Mouse (Mus musculus): ENCODE measurements at regions not wholly inside any gene's neighbourhood (a gene's known extent, or its start where the extent isn't known, plus 50 kb on each side); places are given as distances from the start of the nearest gene placed in this dataset.

- DNase-seq (ENCODE audit: low read depth), result no peak
Observed at GRCm38 (mm10) chr4:127756238-127756637, 214.5 kb downstream of the CK137956 start.

GRCm38 (mm10) chr4:127750781-127751180 lies 220.0 kb downstream of the CK137956 start:
- DNase-seq (ENCODE audit: low read depth), result no peak

GRCm38 (mm10) chr4:127747876-127748275 lies 222.9 kb downstream of the CK137956 start:
- no peak for DNase-seq (ENCODE audit: low read depth)

GRCm38 (mm10) chr4:127736781-127737180 lies 234.0 kb downstream of the CK137956 start:
- no peak for DNase-seq (ENCODE audit: low read depth)

- no peak for DNase-seq (ENCODE audit: low read depth)
Observed at GRCm38 (mm10) chr4:127736151-127736550, 234.6 kb downstream of the CK137956 start.

GRCm38 (mm10) chr4:127734641-127735040 lies 236.1 kb downstream of the CK137956 start:
- no peak for DNase-seq (ENCODE audit: low read depth)

- no peak for DNase-seq (ENCODE audit: low read depth)
Observed at GRCm38 (mm10) chr4:127718661-127719060, 252.1 kb downstream of the CK137956 start.

- no peak for DNase-seq (ENCODE audit: low read depth)
Observed at GRCm38 (mm10) chr4:127712274-127712673, 258.5 kb downstream of the CK137956 start.

GRCm38 (mm10) chr4:127710816-127711215 lies 259.9 kb downstream of the CK137956 start:
- no peak for DNase-seq (ENCODE audit: low read depth)

GRCm38 (mm10) chr4:127709746-127710145 lies 261.0 kb downstream of the CK137956 start:
- no peak for DNase-seq (ENCODE audit: low read depth)

GRCm38 (mm10) chr4:127708186-127708585 lies 262.6 kb downstream of the CK137956 start:
- no peak for DNase-seq (ENCODE audit: low read depth)

- DNase-seq (ENCODE audit: low read depth), result no peak
Observed at GRCm38 (mm10) chr4:127707126-127707525, 263.6 kb downstream of the CK137956 start.

- DNase-seq (ENCODE audit: low read depth), result no peak
Observed at GRCm38 (mm10) chr4:127701651-127702050, 269.1 kb downstream of the CK137956 start.

- DNase-seq (ENCODE audit: low read depth), result no peak
Observed at GRCm38 (mm10) chr4:127689986-127690385, 280.8 kb downstream of the CK137956 start.

GRCm38 (mm10) chr4:127685021-127685420 lies 285.7 kb downstream of the CK137956 start:
- no peak for DNase-seq (ENCODE audit: low read depth)

- no peak for DNase-seq (ENCODE audit: low read depth)
Observed at GRCm38 (mm10) chr4:127679391-127679790, 291.4 kb downstream of the CK137956 start.

- DNase-seq (ENCODE audit: low read depth), result no peak
Observed at GRCm38 (mm10) chr4:127678437-127678836, 292.3 kb downstream of the CK137956 start.

- no peak for DNase-seq (ENCODE audit: low read depth)
Observed at GRCm38 (mm10) chr4:127675745-127676315, 294.9 kb downstream of the CK137956 start.

- DNase-seq (ENCODE audit: low read depth), result no peak
Observed at GRCm38 (mm10) chr4:127659950-127660349, 302.0 kb upstream of the Gjb5 start.

GRCm38 (mm10) chr4:127651601-127652000 lies 293.6 kb upstream of the Gjb5 start:
- DNase-seq (ENCODE audit: low read depth), result no peak

- DNase-seq (ENCODE audit: low read depth), result no peak
Observed at GRCm38 (mm10) chr4:127648011-127648410, 290.0 kb upstream of the Gjb5 start.

GRCm38 (mm10) chr4:127647189-127647588 lies 289.2 kb upstream of the Gjb5 start:
- DNase-seq (ENCODE audit: low read depth), result no peak

GRCm38 (mm10) chr4:127640251-127641085 lies 282.5 kb upstream of the Gjb5 start:
- DNase-seq (ENCODE audit: low read depth), result no peak

GRCm38 (mm10) chr4:127639765-127640164 lies 281.8 kb upstream of the Gjb5 start:
- DNase-seq (ENCODE audit: low read depth), result no peak
